ENCODE assay signal across 1 mouse cellular context in the genomic region with DNA sequence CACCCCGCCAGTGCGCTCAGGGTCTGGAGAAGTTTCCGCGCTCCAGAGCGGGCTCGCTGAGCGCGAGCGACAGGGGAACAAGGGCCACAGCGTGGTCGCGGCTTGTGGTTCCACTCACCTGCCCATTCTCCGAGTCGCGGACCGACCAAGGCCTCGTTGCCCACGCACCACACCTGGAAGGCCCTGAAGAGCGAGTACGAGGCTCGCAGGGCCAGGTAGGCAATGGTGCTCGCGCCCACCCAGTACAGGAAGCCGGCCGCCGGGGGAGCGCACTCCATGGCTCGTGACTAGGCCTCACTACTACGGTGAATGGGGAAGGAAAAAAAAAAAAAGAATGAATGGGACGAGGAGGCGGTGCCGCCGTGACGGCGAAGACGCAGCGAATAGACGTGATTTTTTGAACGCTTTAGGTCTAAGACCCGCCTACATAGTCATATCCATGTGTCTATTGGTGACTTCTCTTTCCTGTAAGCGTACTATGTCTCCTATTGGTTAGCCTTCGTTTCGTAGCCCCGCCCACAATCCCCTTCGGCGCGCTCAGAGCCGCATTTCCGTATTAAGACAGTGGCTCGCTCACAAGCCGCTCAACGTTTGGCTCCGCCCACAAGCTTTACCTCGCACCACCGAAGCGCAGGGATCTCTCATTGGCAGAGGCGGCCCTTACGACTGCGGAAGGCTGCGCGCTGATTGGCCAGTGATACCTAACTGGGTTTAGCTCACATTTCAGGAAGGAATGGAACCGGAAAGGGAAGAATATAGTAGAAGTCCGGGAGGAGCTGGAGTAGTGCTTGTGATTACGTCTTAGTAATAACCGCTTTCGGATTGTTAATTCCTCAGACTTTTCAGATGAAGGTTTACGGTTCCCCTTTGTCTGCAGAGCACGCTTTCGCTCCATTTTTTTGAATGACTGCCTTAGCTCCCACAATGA.
TF ChIP-seq lines count a peak whose summit lies in the region.

A gene (minus strand): TSS at position 373 of the 928 bp plus-strand sequence.

TF ChIP-seq in C2C12, 6 proteins besides CTCF, POLR2A, EP300 and RAD21 (continued from another document):
- TF ChIP-seq USF1 (IDR thresholded peaks at IDR 0.05; ENCODE audit: low read depth), result no peak
